ENCODE assay signal across 27 mouse cellular contexts in genomic region chr3:97370382-97370781, GRCm38 (mm10). TPM values are rescaled to one million over a fixed set of nuclear protein-coding genes. Genes with fewer than 3 reads are reported as not detected.
DNase-seq lines count a peak whose midpoint lies in the region; ATAC-seq and TF ChIP-seq lines count a peak whose summit lies in the region.
"Had no signal": no experiment of that assay in that cellular context is flagged by ENCODE, and none has a peak within 500 bp of the region (broad histone marks: within the 10 kb centered on the region; RNA-seq: fewer than 3 reads in every experiment).

No protein-coding gene starts in this region.

- no peak overlapping the region for H3K4me2 ChIP-seq in forebrain, embryonic 16.5 days (ENCODE audit: low read length)
- no peak overlapping the region for H3K4me2 ChIP-seq in forebrain, embryonic 11.5 days (ENCODE audit: low read depth, low read length, severe bottlenecking)
- H3K4me2 ChIP-seq in midbrain, embryonic 14.5 days (ENCODE audit: low read length) = no peak overlapping the region
- no peak overlapping the region for H3K4me2 ChIP-seq in midbrain, embryonic 15.5 days
- H3K4me2 ChIP-seq: embryonic facial prominence, embryonic 13.5 days; heart, embryonic 12.5 days; heart, embryonic 15.5 days; hindbrain, embryonic 15.5 days; intestine, embryonic 15.5 days had no signal

- H3K27ac ChIP-seq in forebrain, embryonic 16.5 days (ENCODE audit: low read length) = no peak overlapping the region
- H3K27ac ChIP-seq in forebrain, embryonic 11.5 days (ENCODE audit: low read depth, low read length) = no peak overlapping the region
- no peak overlapping the region for H3K27ac ChIP-seq in midbrain, embryonic 14.5 days (replicated peaks; ENCODE audit: low read depth, low read length)
- H3K27ac ChIP-seq in midbrain, embryonic 15.5 days = no peak overlapping the region
- H3K27ac ChIP-seq: embryonic facial prominence, embryonic 10.5 days; embryonic facial prominence, embryonic 13.5 days; heart, embryonic 15.5 days; hindbrain, embryonic 15.5 days; intestine, embryonic 15.5 days had no signal

- no peaks in the 10 kb centered on the region for H3K36me3 ChIP-seq in forebrain, embryonic 16.5 days (ENCODE audit: control insufficient read depth, insufficient read depth)
- H3K36me3 ChIP-seq in forebrain, embryonic 11.5 days (ENCODE audit: control insufficient read depth, insufficient read depth, low read length) = no peaks in the 10 kb centered on the region
- H3K36me3 ChIP-seq in midbrain, embryonic 14.5 days (ENCODE audit: control insufficient read depth, insufficient read depth, low read length) = no peaks in the 10 kb centered on the region
- no peaks in the 10 kb centered on the region for H3K36me3 ChIP-seq in midbrain, embryonic 15.5 days (replicated peaks)
- H3K36me3 ChIP-seq: embryonic facial prominence, embryonic 10.5 days; embryonic facial prominence, embryonic 13.5 days; heart, embryonic 12.5 days; heart, embryonic 15.5 days; hindbrain, embryonic 15.5 days; intestine, embryonic 15.5 days had no signal

- no peaks in the 10 kb centered on the region for H3K9me3 ChIP-seq in forebrain, embryonic 16.5 days (ENCODE audit: control insufficient read depth, low read length)
- H3K9me3 ChIP-seq in forebrain, embryonic 11.5 days (ENCODE audit: control insufficient read depth, low read length) = no peaks in the 10 kb centered on the region
- no peaks in the 10 kb centered on the region for H3K9me3 ChIP-seq in midbrain, embryonic 14.5 days (ENCODE audit: control insufficient read depth, low read length)
- no peaks in the 10 kb centered on the region for H3K9me3 ChIP-seq in midbrain, embryonic 15.5 days
- H3K9me3 ChIP-seq: embryonic facial prominence, embryonic 10.5 days; embryonic facial prominence, embryonic 13.5 days; heart, embryonic 12.5 days; heart, embryonic 15.5 days; hindbrain, embryonic 15.5 days; intestine, embryonic 15.5 days had no signal

- TF ChIP-seq POLR2A in brain, embryonic 14.5 days (IDR thresholded peaks at IDR 0.05; ENCODE audit: borderline replicate concordance, extremely low read depth, insufficient read depth, insufficient read length, poor library complexity, severe bottlenecking) = no peak

- ATAC-seq in forebrain, embryonic 16.5 days = peak; percentile 64; the same call in 1 of the 2 replicates
- no peak for ATAC-seq in forebrain, embryonic 11.5 days (replicated peaks; ENCODE audit: low FRiP score)
- no peak for ATAC-seq in midbrain, embryonic 14.5 days (ENCODE audit: low FRiP score, low TSS enrichment)
- ATAC-seq in midbrain, embryonic 15.5 days (replicated peaks) = no peak; the same call in 1 of the 2 replicates
- ATAC-seq: CD4-positive, CD25-positive, alpha-beta regulatory T cell, adult 4 months; intestine, embryonic 15.5 days had no signal

- H3K27me3 ChIP-seq in forebrain, embryonic 16.5 days (replicated peaks; ENCODE audit: control insufficient read depth, insufficient read depth, low read length) = no peaks in the 10 kb centered on the region
- no peaks in the 10 kb centered on the region for H3K27me3 ChIP-seq in forebrain, embryonic 11.5 days (ENCODE audit: control insufficient read depth, insufficient read depth, low read length)
- no peaks in the 10 kb centered on the region for H3K27me3 ChIP-seq in midbrain, embryonic 14.5 days (ENCODE audit: control insufficient read depth, insufficient read depth, low read length)
- H3K27me3 ChIP-seq in midbrain, embryonic 15.5 days (replicated peaks) = no peaks in the 10 kb centered on the region
- H3K27me3 ChIP-seq: embryonic facial prominence, embryonic 13.5 days; heart, embryonic 15.5 days; hindbrain, embryonic 15.5 days; intestine, embryonic 15.5 days had no signal

- DNase-seq in forebrain, embryonic 11.5 days (ENCODE audit: low spot score) = no peak
- peak; percentile 35 for DNase-seq in midbrain, embryonic 14.5 days
- DNase-seq in brain, embryonic 14.5 days (ENCODE audit: low read depth) = peak; percentile 40
- DNase-seq in brain, embryonic 18.5 days (ENCODE audit: low read depth, low spot score) = peak; percentile 12
- DNase-seq: adrenal gland, adult 2 months; adrenal gland, postnatal 14 days; cerebellum, adult 18-20 months; cerebellum, adult 9-10 months; cerebellum, postnatal 14 days; gastrocnemius, postnatal 25 days; heart, adult 18-20 months; heart, postnatal 10 days; heart, postnatal 4 days; kidney, adult 11 months had no signal

- H3K4me1 ChIP-seq in forebrain, embryonic 16.5 days (replicated peaks; ENCODE audit: control insufficient read depth, insufficient read depth, low read length) = no peaks in the 10 kb centered on the region
- no peaks in the 10 kb centered on the region for H3K4me1 ChIP-seq in forebrain, embryonic 11.5 days (replicated peaks; ENCODE audit: control insufficient read depth, insufficient read depth, low read length)
- H3K4me1 ChIP-seq in midbrain, embryonic 14.5 days (ENCODE audit: control insufficient read depth, insufficient read depth, low read length) = no peaks in the 10 kb centered on the region
- H3K4me1 ChIP-seq in midbrain, embryonic 15.5 days = no peaks in the 10 kb centered on the region
- H3K4me1 ChIP-seq: embryonic facial prominence, embryonic 10.5 days; embryonic facial prominence, embryonic 13.5 days; heart, embryonic 12.5 days; heart, embryonic 15.5 days; hindbrain, embryonic 15.5 days; intestine, embryonic 15.5 days had no signal

- TF ChIP-seq CTCF in brain, embryonic 14.5 days (IDR thresholded peaks at IDR 0.05; ENCODE audit: borderline replicate concordance, extremely low read depth, insufficient read depth, insufficient read length) = no peak

- H3K4me3 ChIP-seq in forebrain, embryonic 16.5 days (replicated peaks; ENCODE audit: low read length) = no peak overlapping the region
- no peak overlapping the region for H3K4me3 ChIP-seq in forebrain, embryonic 11.5 days (ENCODE audit: low read depth, low read length)
- H3K4me3 ChIP-seq in midbrain, embryonic 14.5 days (replicated peaks; ENCODE audit: low read depth, low read length) = no peak overlapping the region
- H3K4me3 ChIP-seq in midbrain, embryonic 15.5 days = no peak overlapping the region
- H3K4me3 ChIP-seq: embryonic facial prominence, embryonic 10.5 days; embryonic facial prominence, embryonic 13.5 days; erythroblast, embryonic 14.5 days; heart, embryonic 12.5 days; heart, embryonic 15.5 days; hindbrain, embryonic 15.5 days; intestine, embryonic 15.5 days had no signal

- no peak overlapping the region for H3K9ac ChIP-seq in forebrain, embryonic 16.5 days (replicated peaks; ENCODE audit: low read depth, low read length)
- no peak overlapping the region for H3K9ac ChIP-seq in forebrain, embryonic 11.5 days (ENCODE audit: low read length)
- no peak overlapping the region for H3K9ac ChIP-seq in midbrain, embryonic 14.5 days (replicated peaks; ENCODE audit: low read length)
- no peak overlapping the region for H3K9ac ChIP-seq in midbrain, embryonic 15.5 days
- H3K9ac ChIP-seq: embryonic facial prominence, embryonic 13.5 days; heart, embryonic 12.5 days; heart, embryonic 15.5 days; hindbrain, embryonic 15.5 days; intestine, embryonic 15.5 days had no signal

RNA-seq across cellular contexts. Expression of gene Olfr1402, which starts 51.4 kb away (rescaled TPM):
- polyA plus RNA-seq in forebrain, embryonic 16.5 days (2015; fragmentation: Nextera tagmentation; extraction: Ambion mirVana) = not detected in 2 replicates
- polyA plus RNA-seq in forebrain, embryonic 11.5 days (2014; fragmentation: Nextera tagmentation; extraction: Ambion mirVana) = not detected in 2 replicates
- not detected in 2 replicates for polyA plus RNA-seq in midbrain, embryonic 14.5 days (2014; fragmentation: Nextera tagmentation; extraction: Ambion mirVana)
- not detected in 2 replicates for polyA plus RNA-seq in midbrain, embryonic 15.5 days (2015; fragmentation: Nextera tagmentation; extraction: Ambion mirVana)
- polyA plus RNA-seq in brain, embryonic 14.5 days (2012; rRNA removed) = not detected in 2 replicates
- polyA plus RNA-seq: adrenal gland, adult 2 months; C2C12; CD4-positive, CD25-positive, alpha-beta regulatory T cell, adult 4 months; embryonic facial prominence, embryonic 10.5 days; embryonic facial prominence, embryonic 13.5 days; erythroblast, embryonic 14.5 days; gonadal fat pad, adult 2 months; heart, embryonic 12.5 days; heart, embryonic 15.5 days; hindbrain, embryonic 11.5 days; hindbrain, embryonic 15.5 days; intestine, embryonic 15.5 days had no signal
